Comparison of ENCODE assay signal across 18 mouse cellular contexts in genomic region chr4:95360336-95360967, GRCm38 (mm10).
DNase-seq lines count a peak whose midpoint lies in the region; ATAC-seq and TF ChIP-seq lines count a peak whose summit lies in the region.
"Had no signal": no experiment of that assay in that cellular context is flagged by ENCODE, and none has a peak within 500 bp of the region (broad histone marks: within the 10 kb centered on the region; RNA-seq: fewer than 3 reads in every experiment).

No protein-coding gene starts in this region.

- TF ChIP-seq EP300 in stomach, postnatal 0 days (optimal IDR thresholded peaks at IDR 0.05) = no peak

- no peak overlapping the region for H3K4me3 ChIP-seq in intestine, embryonic 16.5 days (ENCODE audit: low read length)
- no peak overlapping the region for H3K4me3 ChIP-seq in intestine, embryonic 15.5 days (replicated peaks)
- no peak overlapping the region for H3K4me3 ChIP-seq in midbrain, embryonic 11.5 days (ENCODE audit: low read depth, low read length)
- H3K4me3 ChIP-seq in midbrain, postnatal 0 days (ENCODE audit: low read depth, low read length) = no peak overlapping the region
- no peak overlapping the region for H3K4me3 ChIP-seq in embryonic facial prominence, embryonic 11.5 days (ENCODE audit: low read depth, low read length)
- H3K4me3 ChIP-seq in stomach, postnatal 0 days (ENCODE audit: low read depth, low read length) = no peak overlapping the region
- H3K4me3 ChIP-seq: embryonic facial prominence, embryonic 12.5 days; heart, adult 2 months; layer of hippocampus, adult 2 months; neural tube, embryonic 13.5 days had no signal

- H3K9ac ChIP-seq in intestine, embryonic 16.5 days (ENCODE audit: low read depth, low read length) = no peak overlapping the region
- no peak overlapping the region for H3K9ac ChIP-seq in intestine, embryonic 15.5 days
- H3K9ac ChIP-seq in midbrain, embryonic 11.5 days (ENCODE audit: low read length) = no peak overlapping the region
- no peak overlapping the region for H3K9ac ChIP-seq in midbrain, postnatal 0 days (replicated peaks; ENCODE audit: low read length, poor library complexity, severe bottlenecking)
- H3K9ac ChIP-seq in embryonic facial prominence, embryonic 11.5 days (replicated peaks; ENCODE audit: low read length) = no peak overlapping the region
- H3K9ac ChIP-seq in stomach, postnatal 0 days (ENCODE audit: low read length) = no peak overlapping the region
- H3K9ac ChIP-seq: embryonic facial prominence, embryonic 12.5 days; neural tube, embryonic 13.5 days had no signal

- no peak for TF ChIP-seq CTCF in midbrain, postnatal 0 days (IDR thresholded peaks at IDR 0.05)
- TF ChIP-seq CTCF in stomach, postnatal 0 days (IDR thresholded peaks at IDR 0.05; ENCODE audit: low read depth) = no peak

- H3K4me2 ChIP-seq in intestine, embryonic 16.5 days (ENCODE audit: low read depth, low read length) = no peak overlapping the region
- H3K4me2 ChIP-seq in intestine, embryonic 15.5 days (replicated peaks) = no peak overlapping the region
- no peak overlapping the region for H3K4me2 ChIP-seq in midbrain, embryonic 11.5 days
- no peak overlapping the region for H3K4me2 ChIP-seq in midbrain, postnatal 0 days (ENCODE audit: low read depth, low read length, poor library complexity, severe bottlenecking)
- H3K4me2 ChIP-seq in embryonic facial prominence, embryonic 11.5 days (ENCODE audit: low read depth, low read length) = no peak overlapping the region
- no peak overlapping the region for H3K4me2 ChIP-seq in stomach, postnatal 0 days (replicated peaks; ENCODE audit: low read depth)
- H3K4me2 ChIP-seq: embryonic facial prominence, embryonic 12.5 days; neural tube, embryonic 13.5 days had no signal

- ATAC-seq in intestine, embryonic 16.5 days = peak; percentile 42; the same call in 1 of the 2 replicates
- ATAC-seq in intestine, embryonic 15.5 days = no peak
- ATAC-seq in midbrain, embryonic 11.5 days (ENCODE audit: low FRiP score) = peak; percentile 73
- ATAC-seq in midbrain, postnatal 0 days (ENCODE audit: low FRiP score) = no peak
- ATAC-seq in embryonic facial prominence, embryonic 11.5 days (replicated peaks; ENCODE audit: insufficient number of reproducible peaks, low FRiP score, low TSS enrichment, low read depth) = no peak
- ATAC-seq in stomach, postnatal 0 days (ENCODE audit: low FRiP score, low TSS enrichment) = no peak

- H3K4me1 ChIP-seq in intestine, embryonic 16.5 days (ENCODE audit: control insufficient read depth, insufficient read depth, low read length) = no peaks in the 10 kb centered on the region
- no peaks in the 10 kb centered on the region for H3K4me1 ChIP-seq in intestine, embryonic 15.5 days (replicated peaks)
- peaks cover 6% of the 10 kb centered on the region; the same call in 1 of the 2 replicates for H3K4me1 ChIP-seq in midbrain, embryonic 11.5 days (ENCODE audit: control insufficient read depth, insufficient read depth, low read length)
- no peaks in the 10 kb centered on the region for H3K4me1 ChIP-seq in midbrain, postnatal 0 days (ENCODE audit: insufficient read depth, low read length)
- no peaks in the 10 kb centered on the region for H3K4me1 ChIP-seq in embryonic facial prominence, embryonic 11.5 days (ENCODE audit: control insufficient read depth, insufficient read depth, low read length)
- H3K4me1 ChIP-seq in stomach, postnatal 0 days (replicated peaks; ENCODE audit: control insufficient read depth, insufficient read depth) = no peaks in the 10 kb centered on the region
- H3K4me1 ChIP-seq: embryonic facial prominence, embryonic 12.5 days; neural tube, embryonic 13.5 days had no signal

- no peak for DNase-seq in midbrain, embryonic 11.5 days (ENCODE audit: low spot score, missing footprints)
- DNase-seq in midbrain, postnatal 0 days (ENCODE audit: low spot score) = no peak
- DNase-seq in embryonic facial prominence, embryonic 11.5 days (ENCODE audit: low spot score) = peak; percentile 9
- peak; percentile 13 for DNase-seq in stomach, postnatal 0 days (ENCODE audit: low spot score)
- DNase-seq in liver = no peak
- no peak for DNase-seq in cerebellum, adult 18-20 months
- DNase-seq: adrenal gland, postnatal 10 days; cerebellum, adult 11 months; heart, adult 2 months; kidney, adult 2 months; kidney, postnatal 14 days; thymus, adult 18-20 months; thymus, postnatal 4 days had no signal

- no peaks in the 10 kb centered on the region for H3K36me3 ChIP-seq in intestine, embryonic 16.5 days (ENCODE audit: control insufficient read depth, insufficient read depth, low read length)
- no peaks in the 10 kb centered on the region for H3K36me3 ChIP-seq in intestine, embryonic 15.5 days
- H3K36me3 ChIP-seq in midbrain, embryonic 11.5 days (ENCODE audit: control insufficient read depth, insufficient read depth, low read length) = no peaks in the 10 kb centered on the region
- H3K36me3 ChIP-seq in midbrain, postnatal 0 days (ENCODE audit: insufficient read depth, low read length) = no peaks in the 10 kb centered on the region
- no peaks in the 10 kb centered on the region for H3K36me3 ChIP-seq in embryonic facial prominence, embryonic 11.5 days (replicated peaks; ENCODE audit: control insufficient read depth, insufficient read depth, low read depth, low read length)
- H3K36me3 ChIP-seq in stomach, postnatal 0 days (ENCODE audit: control insufficient read depth, insufficient read depth, low read length) = no peaks in the 10 kb centered on the region
- H3K36me3 ChIP-seq: embryonic facial prominence, embryonic 12.5 days; neural tube, embryonic 13.5 days had no signal

- WGBS in intestine, embryonic 16.5 days = 52% methylated on average over 3 of the region's 3 CpGs
- 47% methylated on average over 3 of the region's 3 CpGs for WGBS in intestine, embryonic 15.5 days
- WGBS in midbrain, embryonic 11.5 days = 30% methylated on average over 3 of the region's 3 CpGs
- 35% methylated on average over 3 of the region's 3 CpGs for WGBS in midbrain, postnatal 0 days
- WGBS in embryonic facial prominence, embryonic 11.5 days = 53% methylated on average over 3 of the region's 3 CpGs
- WGBS in stomach, postnatal 0 days = 46% methylated on average over 3 of the region's 3 CpGs

- no peaks in the 10 kb centered on the region for H3K27me3 ChIP-seq in intestine, embryonic 16.5 days (replicated peaks; ENCODE audit: control insufficient read depth, insufficient read depth, low read length)
- no peaks in the 10 kb centered on the region for H3K27me3 ChIP-seq in intestine, embryonic 15.5 days (replicated peaks)
- H3K27me3 ChIP-seq in midbrain, embryonic 11.5 days (ENCODE audit: control insufficient read depth, insufficient read depth, low read length) = no peaks in the 10 kb centered on the region
- no peaks in the 10 kb centered on the region for H3K27me3 ChIP-seq in midbrain, postnatal 0 days (ENCODE audit: insufficient read depth, low read length)
- H3K27me3 ChIP-seq in embryonic facial prominence, embryonic 11.5 days (ENCODE audit: control insufficient read depth, insufficient read depth, low read length) = no peaks in the 10 kb centered on the region
- H3K27me3 ChIP-seq in stomach, postnatal 0 days (ENCODE audit: control insufficient read depth, insufficient read depth, low read length) = no peaks in the 10 kb centered on the region
- H3K27me3 ChIP-seq: embryonic facial prominence, embryonic 12.5 days; neural tube, embryonic 13.5 days had no signal

- peak overlapping the region; percentile 47; the same call in 1 of the 2 replicates for H3K27ac ChIP-seq in intestine, embryonic 16.5 days (ENCODE audit: low read length)
- H3K27ac ChIP-seq in intestine, embryonic 15.5 days = no peak overlapping the region
- H3K27ac ChIP-seq in midbrain, embryonic 11.5 days (ENCODE audit: low read depth, low read length) = no peak overlapping the region
- no peak overlapping the region for H3K27ac ChIP-seq in midbrain, postnatal 0 days (ENCODE audit: low read depth, low read length)
- no peak overlapping the region for H3K27ac ChIP-seq in embryonic facial prominence, embryonic 11.5 days (replicated peaks; ENCODE audit: low read depth, low read length)
- H3K27ac ChIP-seq in stomach, postnatal 0 days (replicated peaks) = no peak overlapping the region
- H3K27ac ChIP-seq: embryonic facial prominence, embryonic 12.5 days; heart, adult 2 months; layer of hippocampus, adult 2 months; neural tube, embryonic 13.5 days had no signal

- no peaks in the 10 kb centered on the region for H3K9me3 ChIP-seq in intestine, embryonic 16.5 days (ENCODE audit: control insufficient read depth, low read length)
- no peaks in the 10 kb centered on the region for H3K9me3 ChIP-seq in intestine, embryonic 15.5 days
- H3K9me3 ChIP-seq in midbrain, embryonic 11.5 days (ENCODE audit: control insufficient read depth, low read length) = no peaks in the 10 kb centered on the region
- no peaks in the 10 kb centered on the region for H3K9me3 ChIP-seq in midbrain, postnatal 0 days (ENCODE audit: low read length)
- no peaks in the 10 kb centered on the region for H3K9me3 ChIP-seq in embryonic facial prominence, embryonic 11.5 days (replicated peaks; ENCODE audit: control insufficient read depth, low read length)
- no peaks in the 10 kb centered on the region for H3K9me3 ChIP-seq in stomach, postnatal 0 days (ENCODE audit: control insufficient read depth, low read length)
- H3K9me3 ChIP-seq: embryonic facial prominence, embryonic 12.5 days; neural tube, embryonic 13.5 days had no signal

Comparison
In these comparisons a context has a peak if more than half of its experiments do, and no peak if none do; other contexts are left out.
1. ATAC-seq: peak in intestine, embryonic 16.5 days (single experiment) and midbrain, embryonic 11.5 days (single experiment); none in intestine, embryonic 15.5 days (single experiment), midbrain, postnatal 0 days (single experiment), embryonic facial prominence, embryonic 11.5 days (single experiment) and stomach, postnatal 0 days (single experiment).
2. DNase-seq: peak in embryonic facial prominence, embryonic 11.5 days (single experiment) and stomach, postnatal 0 days (single experiment); none in midbrain, embryonic 11.5 days (single experiment), midbrain, postnatal 0 days (single experiment), liver (single experiment) and cerebellum, adult 18-20 months (0 of 2).